Mouse (Mus musculus) c-Kit-positive CD71-positive TER-119-negative erythroid progenitor cells, embryonic 14.5 days (primary cell): ENCODE measurements around the gene 1700028K03Rik.

Experiments
- DNase-seq: peaks from one replicate; pipeline ENCODE4 v3.0.0-alpha.2; 2013; ENCODE audit warnings: low read depth

1700028K03Rik gene

GRCm38 (mm10) chr5:107545927-107546326 lies 11.4 kb downstream of the 1700028K03Rik start:
- no peak for DNase-seq

GRCm38 (mm10) chr5:107547955-107548354 lies 13.4 kb downstream of the 1700028K03Rik start:
- DNase-seq, result peak; percentile 51

- peak; percentile 20 for DNase-seq
Observed at GRCm38 (mm10) chr5:107548444-107548843, 13.9 kb downstream of the 1700028K03Rik start.

GRCm38 (mm10) chr5:107554336-107554735 lies 19.8 kb downstream of the 1700028K03Rik start:
- no peak for DNase-seq

- DNase-seq, result no peak
Observed at GRCm38 (mm10) chr5:107556969-107557368, 22.5 kb downstream of the 1700028K03Rik start.

GRCm38 (mm10) chr5:107569148-107569547 lies 34.6 kb downstream of the 1700028K03Rik start:
- no peak for DNase-seq

- DNase-seq, result peak; percentile 54
Observed at GRCm38 (mm10) chr5:107597301-107598077, 63.0 kb downstream of the 1700028K03Rik start, which contains the start of the genes Rpap2 and Glmn. Rpap2 (plus strand) TSS chr5:107597373. Glmn (minus strand) TSS chr5:107597888.

- no peak for DNase-seq
Observed at GRCm38 (mm10) chr5:107598380-107598779, 63.9 kb downstream of the 1700028K03Rik start.
